Mouse (Mus musculus) limb, embryonic 15.5 days (tissue): ENCODE results near the gene Tas2r104. TPM values are rescaled to one million over a fixed set of nuclear protein-coding genes. Genes with fewer than 3 reads are reported as not detected.

Experiments
- ATAC-seq: fragments of 200-750 bp; cut with Nextera tagmentation; 2 replicates; pipeline ENCODE4 v1.8.0; 2017; ENCODE audit warnings: low read depth, moderate TSS enrichment; ENCODE audit not compliant: insufficient number of reproducible peaks, low FRiP score, low TSS enrichment
- H3K27ac ChIP-seq: fragments of 300-500 bp; sonication (generic); 2 replicates; pipeline ENCODE4 v1.5.1; 2015; ENCODE audit warnings: moderate library complexity, mild to moderate bottlenecking, inconsistent platforms
- H3K27me3 ChIP-seq: fragments of 300-500 bp; sonication (generic); 2 replicates; pipeline ENCODE4 v1.6.1; 2015; ENCODE audit warnings: inconsistent platforms
- H3K36me3 ChIP-seq: fragments of 300-500 bp; sonication (generic); 2 replicates; pipeline ENCODE4 v1.6.1; 2015; ENCODE audit warnings: inconsistent platforms
- H3K4me1 ChIP-seq: fragments of 300-500 bp; sonication (generic); 2 replicates; pipeline ENCODE4 v1.6.1; 2015; ENCODE audit warnings: inconsistent platforms
- H3K4me2 ChIP-seq: fragments of 300-500 bp; sonication (generic); 2 replicates; pipeline ENCODE4 v1.6.1; 2015; ENCODE audit warnings: mild to moderate bottlenecking, inconsistent platforms
- H3K4me3 ChIP-seq: fragments of 300-500 bp; sonication (generic); 2 replicates; pipeline ENCODE4 v1.5.1; 2015; ENCODE audit warnings: mild to moderate bottlenecking, inconsistent platforms
- H3K9ac ChIP-seq: fragments of 300-500 bp; sonication (generic); 2 replicates; pipeline ENCODE4 v1.6.1; 2015; ENCODE audit warnings: inconsistent platforms
- H3K9me3 ChIP-seq: fragments of 300-500 bp; sonication (generic); 2 replicates; pipeline ENCODE4 v1.6.1; 2016; ENCODE audit warnings: inconsistent platforms
- WGBS: fragments of 180-500 bp; shearing (Covaris S2); methylation state at CpG from one replicate; pipeline ENCODE4 v1.1.7; 2015; 5-methylcytosine and 5-hydroxymethylcytosine counted together
- polyA plus RNA-seq: library from polyadenylated mRNA; unstranded; fragments of >200 nt; fragmentation: Nextera tagmentation; extraction: Ambion mirVana; gene quantifications from 2 replicates; pipeline ENCODE4 v1.2.1, GENCODE M21; 2015

The Tas2r104 gene
- polyA plus RNA-seq: not detected in 2 replicates

DNA sequence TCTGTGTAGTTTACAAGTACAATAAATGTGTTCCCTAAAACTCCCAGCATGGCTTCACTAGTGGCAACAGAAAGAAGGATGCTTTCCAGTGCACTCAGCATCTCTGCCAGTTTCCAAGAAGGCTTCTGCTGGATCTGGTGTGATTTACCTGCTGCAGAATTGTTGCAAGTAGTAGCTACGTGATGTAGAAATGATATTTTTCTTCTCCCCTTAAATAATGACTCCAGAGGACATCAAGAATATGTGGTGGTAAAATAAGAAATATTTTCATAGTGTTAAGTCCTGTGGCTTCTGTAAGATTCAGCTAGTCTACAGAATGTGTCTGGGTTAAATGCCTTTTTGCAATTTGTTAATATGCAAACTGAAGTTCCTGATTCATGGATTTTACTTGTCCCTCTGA, at the start of gene Tas2r104:
Gene Tas2r104 (minus strand): TSS at position 101 of the 400 bp plus-strand sequence.
- H3K9me3 ChIP-seq: no peaks in the 10 kb centered on the region
- H3K4me2 ChIP-seq: no peak within 1 kb of the TSS
- 70% methylated on average over 1 of the region's 1 CpGs for WGBS
- H3K36me3 ChIP-seq: no peaks in the 10 kb centered on the region
- H3K27me3 ChIP-seq: no peaks in the 10 kb centered on the region
- H3K9ac ChIP-seq: no peak within 1 kb of the TSS
- no peak for ATAC-seq
- H3K4me1 ChIP-seq: no peaks in the 10 kb centered on the region
- no peak within 1 kb of the TSS for H3K4me3 ChIP-seq
- no peak within 1 kb of the TSS for H3K27ac ChIP-seq

DNA sequence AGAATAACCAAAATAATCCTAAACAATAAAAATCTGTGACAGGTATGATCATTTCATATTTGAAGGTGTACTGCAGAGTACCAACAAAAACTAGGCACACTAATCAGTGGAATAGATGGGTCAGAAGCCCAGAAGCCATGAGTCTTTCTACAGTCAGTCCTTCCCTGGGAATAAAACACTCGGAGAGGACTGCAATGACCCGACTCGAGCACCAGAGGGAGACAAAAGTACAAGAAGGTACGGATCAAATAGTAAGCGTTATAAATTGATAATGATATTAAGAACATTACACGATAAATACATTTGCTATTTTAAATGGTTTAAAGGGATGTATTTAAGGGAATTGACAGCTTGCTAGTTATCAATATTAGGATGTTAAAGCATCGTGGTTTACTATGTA, 27.3 kb upstream of the Tas2r104 start:
- WGBS: 46% methylated on average over 7 of the region's 7 CpGs
- no peaks in the 10 kb centered on the region for H3K27me3 ChIP-seq
- ATAC-seq: no peak

DNA sequence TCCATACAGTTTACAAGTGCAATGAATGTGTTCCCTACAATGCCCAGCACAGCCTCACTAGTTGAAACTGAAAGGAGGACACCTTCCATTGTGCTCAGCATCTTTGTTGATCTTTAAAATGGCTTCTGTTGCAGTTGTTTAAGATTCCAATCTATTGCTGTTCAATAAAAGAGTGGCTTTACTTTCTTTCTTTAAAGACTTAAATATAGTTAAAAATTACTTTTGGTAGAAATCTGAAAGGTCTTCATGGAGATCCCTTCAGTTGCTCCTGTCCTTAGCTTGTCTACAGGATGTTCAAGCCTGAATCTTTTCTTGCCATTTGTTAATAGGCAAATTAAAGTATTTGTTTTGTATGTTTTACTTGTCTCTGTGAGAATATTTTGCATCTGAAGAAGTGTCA, 4.4 kb upstream of the Tas2r104 start, which contains the start of gene Tas2r114:
Gene Tas2r114 (minus strand): TSS at position 101 of the 400 bp plus-strand sequence.
- Histone ChIP-seq H3K9ac (no peak within 1 kb of the TSS), H3K36me3 (no peaks in the 10 kb centered on the region), H3K4me2 (no peak within 1 kb of the TSS), H3K4me3 (no peak within 1 kb of the TSS), H3K4me1 (no peaks in the 10 kb centered on the region), H3K27ac (no peak within 1 kb of the TSS), H3K9me3 (no peaks in the 10 kb centered on the region), H3K27me3 (no peaks in the 10 kb centered on the region)
- no peak for ATAC-seq

More for the DNA sequence above, 27.3 kb upstream of the Tas2r104 start:
- Histone ChIP-seq H3K9ac (no peak overlapping the region), H3K27ac (no peak overlapping the region), H3K36me3 (no peaks in the 10 kb centered on the region), H3K4me1 (no peaks in the 10 kb centered on the region), H3K4me2 (no peak overlapping the region), H3K4me3 (no peak overlapping the region), H3K9me3 (no peaks in the 10 kb centered on the region)

DNA sequence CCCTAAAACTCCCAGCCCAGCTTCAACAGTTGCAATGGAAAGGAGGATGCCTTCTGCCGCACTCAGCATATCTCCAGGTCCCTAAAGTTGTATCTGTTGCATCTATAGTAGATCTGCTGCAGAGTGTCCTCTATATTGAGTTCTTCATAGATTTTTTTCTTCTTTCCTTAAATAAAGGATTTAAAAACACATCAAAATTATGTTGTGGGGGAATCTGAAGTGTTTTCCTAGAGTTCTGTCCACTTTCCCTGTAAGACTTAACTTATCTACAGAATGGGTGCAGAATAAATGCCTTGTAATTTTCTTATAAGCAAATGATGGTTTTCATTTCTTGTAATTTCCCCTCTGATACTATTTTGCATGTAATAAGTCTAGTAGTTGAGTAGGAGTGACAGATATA, 1.9 kb upstream of the Tas2r104 start, which contains the start of gene Tas2r105:
Gene Tas2r105 (minus strand): TSS at position 101 of the 400 bp plus-strand sequence.
- H3K4me2 ChIP-seq: no peak within 1 kb of the TSS
- H3K27me3 ChIP-seq: no peaks in the 10 kb centered on the region
- no peak within 1 kb of the TSS for H3K27ac ChIP-seq
- H3K4me3 ChIP-seq: no peak within 1 kb of the TSS
- WGBS: 77% methylated on average over 1 of the region's 1 CpGs
- no peaks in the 10 kb centered on the region for H3K9me3 ChIP-seq
- H3K9ac ChIP-seq: no peak within 1 kb of the TSS
- H3K36me3 ChIP-seq: no peaks in the 10 kb centered on the region
- H3K4me1 ChIP-seq: no peaks in the 10 kb centered on the region
- ATAC-seq: no peak

DNA sequence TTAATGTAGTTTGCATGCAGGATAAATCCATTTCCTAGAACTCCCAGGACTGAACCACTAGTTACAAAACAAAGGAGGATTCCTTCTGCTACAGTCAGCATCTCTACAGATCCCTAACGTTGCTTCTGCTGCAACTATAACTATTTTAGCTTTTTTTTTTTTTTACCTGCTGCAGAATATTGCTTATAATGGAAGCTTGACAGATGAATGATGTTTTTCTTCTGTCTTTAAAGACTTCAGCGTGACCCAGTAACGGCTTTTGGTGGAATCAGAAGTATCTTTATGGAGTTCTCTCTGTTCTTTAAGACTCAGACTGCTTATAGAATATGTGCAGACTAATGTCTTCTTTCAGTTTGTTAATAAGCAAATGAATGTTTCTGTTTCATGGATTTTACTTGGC, 6.8 kb downstream of the Tas2r104 start, which contains the start of gene Tas2r106:
Gene Tas2r106 (minus strand): TSS at position 101 of the 400 bp plus-strand sequence.
- H3K36me3 ChIP-seq: no peaks in the 10 kb centered on the region
- no peak within 1 kb of the TSS for H3K9ac ChIP-seq
- no peaks in the 10 kb centered on the region for H3K27me3 ChIP-seq
- ATAC-seq: no peak
- H3K4me1 ChIP-seq: no peaks in the 10 kb centered on the region
- H3K9me3 ChIP-seq: peaks cover 6% of the 10 kb centered on the region; the same call in 1 of the 2 replicates
- no peak within 1 kb of the TSS for H3K4me2 ChIP-seq
- WGBS: 71% methylated on average over 3 of the region's 3 CpGs
- H3K27ac ChIP-seq: no peak within 1 kb of the TSS
- H3K4me3 ChIP-seq: no peak within 1 kb of the TSS

DNA sequence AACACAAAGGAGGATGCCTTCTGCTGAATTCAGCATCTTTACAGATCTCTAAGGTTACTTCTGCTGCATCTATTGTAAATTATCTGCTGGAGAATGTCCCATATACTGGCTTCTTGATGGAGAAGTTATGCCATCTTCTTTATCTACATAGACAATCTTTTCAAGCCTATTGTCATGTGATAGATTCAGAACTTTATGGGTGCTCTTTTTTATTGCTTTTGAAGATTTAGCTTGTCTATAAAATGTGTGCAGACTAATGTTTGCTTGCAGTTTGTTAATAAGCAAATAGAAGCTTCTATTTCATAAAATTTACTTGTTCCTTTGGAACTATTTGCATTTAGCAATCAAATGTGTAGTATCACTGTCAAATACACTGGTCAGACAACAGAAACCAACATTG, 25.5 kb downstream of the Tas2r104 start, which contains the start of gene Tas2r107:
Gene Tas2r107 (minus strand): TSS at position 101 of the 400 bp plus-strand sequence.
- H3K4me2 ChIP-seq: no peak within 1 kb of the TSS
- H3K4me3 ChIP-seq: no peak within 1 kb of the TSS
- H3K36me3 ChIP-seq: no peaks in the 10 kb centered on the region
- no peaks in the 10 kb centered on the region for H3K27me3 ChIP-seq
- H3K9me3 ChIP-seq: no peaks in the 10 kb centered on the region
- no peak for ATAC-seq
- no peak within 1 kb of the TSS for H3K27ac ChIP-seq
- no peaks in the 10 kb centered on the region for H3K4me1 ChIP-seq
- H3K9ac ChIP-seq: no peak within 1 kb of the TSS

Other genes with a start within 250 kb of the Tas2r104 start
- not detected in 2 replicates for gene 5430401F13Rik, start 199.3 kb downstream of the Tas2r104 start, polyA plus RNA-seq
- gene Gm6619, start 199.3 kb downstream of the Tas2r104 start, polyA plus RNA-seq: not detected in 2 replicates
- not detected in 2 replicates for gene Tas2r130, start 54.8 kb downstream of the Tas2r104 start, polyA plus RNA-seq
- gene Tas2r107, start 25.6 kb downstream of the Tas2r104 start, polyA plus RNA-seq: not detected in 2 replicates
- gene Tas2r106, start 6.9 kb downstream of the Tas2r104 start, polyA plus RNA-seq: not detected in 2 replicates
- not detected in 2 replicates for gene Tas2r105, start 1.8 kb upstream of the Tas2r104 start, polyA plus RNA-seq
- gene Tas2r114, start 4.3 kb upstream of the Tas2r104 start, polyA plus RNA-seq: not detected in 2 replicates